Mouse (Mus musculus) thymus, adult 18-20 months (tissue): ENCODE data around the gene Lrrc31.
"Not testable (repeated sequence)": the region's sequence is repeated elsewhere in the genome, so short reads cannot be mapped to it uniquely, and the experiment has no call there.

Source experiments
- DNase-seq, 2 experiments: peaks; one replicate each; pipeline ENCODE4 v3.0.0; 2022; ENCODE audit warnings: mixed read lengths in 2 of 2

Lrrc31 gene

DNA sequence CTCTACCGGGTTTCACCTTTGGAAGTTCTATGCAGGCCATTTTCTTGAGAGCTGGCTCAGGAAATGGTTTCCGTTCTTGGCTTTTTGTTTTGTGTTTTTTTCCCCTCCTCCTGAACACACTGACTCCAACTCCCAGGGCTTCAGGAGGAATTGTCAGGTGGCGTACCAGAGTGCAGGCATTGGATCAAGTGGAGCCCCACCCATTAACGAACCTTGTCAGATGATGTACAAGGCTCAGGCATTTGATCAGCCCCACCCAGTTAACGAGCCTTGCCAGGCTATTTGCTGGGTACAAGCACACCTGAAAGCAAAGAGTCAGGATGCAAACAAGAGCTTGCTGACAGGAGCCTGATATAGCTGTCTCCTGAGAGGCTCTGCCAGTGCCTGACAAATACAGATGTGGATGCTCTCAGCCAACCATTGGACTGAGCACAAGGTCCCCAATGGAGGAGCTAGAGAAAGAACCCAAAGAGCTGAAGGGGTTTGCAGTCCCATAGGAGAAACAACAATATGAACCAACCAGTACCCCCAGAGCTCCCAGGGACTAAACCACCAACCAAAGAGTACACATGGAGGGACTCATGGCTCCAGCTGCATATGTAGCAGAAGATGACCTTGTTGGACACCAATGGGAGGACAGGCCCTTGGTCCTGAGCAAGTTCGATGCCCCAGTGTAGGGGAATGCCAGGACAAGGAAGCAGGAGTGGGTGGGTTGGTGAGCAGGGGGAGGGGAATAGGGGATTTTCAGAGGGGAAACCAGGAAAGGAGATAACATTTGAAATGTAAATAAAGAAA is at the start of gene Lrrc31:
TSS of gene Lrrc31 (minus strand) at position 133 of the 795 bp plus-strand sequence.
- DNase-seq, result not testable (repeated sequence)

DNA sequence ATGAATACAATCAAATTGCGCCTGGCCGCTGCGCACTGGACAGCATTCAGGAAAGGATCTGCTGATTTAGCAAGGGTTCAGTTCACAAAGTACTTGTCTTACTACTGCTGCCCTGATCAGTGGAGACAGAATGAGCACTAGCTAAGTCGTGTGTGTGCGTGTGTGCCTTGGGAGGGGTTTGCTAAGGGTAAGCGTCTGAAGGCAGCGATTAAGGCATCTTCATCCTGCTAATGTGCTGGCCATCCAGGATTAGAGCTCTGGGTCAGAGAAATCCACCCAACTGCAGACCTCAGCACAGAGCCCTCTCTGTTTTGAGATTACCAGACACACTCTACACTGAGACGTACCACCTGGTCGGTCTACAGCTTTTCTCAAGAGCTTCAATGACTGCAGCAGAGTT is 48.7 kb upstream of the Lrrc31 start:
- DNase-seq, result no peak

DNA sequence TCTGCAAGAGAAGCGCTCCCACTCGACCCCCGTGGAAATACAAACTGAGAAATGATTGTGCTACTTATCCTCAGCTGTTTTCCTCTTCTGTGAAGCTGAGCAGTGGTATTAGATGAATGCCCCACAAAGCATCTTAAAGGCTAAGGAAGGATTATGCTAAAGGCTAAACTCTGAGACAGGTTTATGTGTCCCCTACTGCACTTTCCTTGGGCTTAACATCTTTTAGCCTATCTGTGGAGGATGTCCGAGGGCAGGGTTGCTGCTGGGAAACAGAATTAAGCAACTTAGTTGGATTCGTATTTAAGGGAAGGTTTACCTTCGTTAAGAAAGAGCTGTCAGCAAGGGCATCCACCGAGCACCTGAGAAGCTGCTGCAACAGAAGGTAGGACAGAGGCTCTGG is 46.4 kb upstream of the Lrrc31 start, which contains the start of gene Samd7:
TSS of gene Samd7 (plus strand) at position 288 of the 400 bp plus-strand sequence.
- DNase-seq, result no peak

DNA sequence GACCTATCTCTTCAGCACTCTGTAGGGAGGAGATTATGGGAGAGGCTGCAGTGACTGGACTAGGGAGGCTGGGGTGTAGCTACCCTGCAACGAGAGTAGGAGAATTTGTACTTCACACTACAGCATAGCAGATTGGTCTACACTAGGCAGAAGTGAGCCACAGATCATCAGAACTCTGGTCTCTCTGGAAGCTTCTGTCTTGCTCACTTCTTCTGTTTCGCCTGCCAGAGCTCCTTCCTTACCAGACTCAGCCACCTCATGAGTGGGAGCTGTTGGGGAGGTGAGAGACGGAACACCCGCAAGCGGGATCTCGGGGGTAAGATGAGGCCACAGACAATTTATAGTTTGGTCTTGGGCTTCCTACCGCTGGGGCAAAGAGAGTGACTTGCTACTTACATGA is 43.2 kb upstream of the Lrrc31 start:
- DNase-seq, result no peak

DNA sequence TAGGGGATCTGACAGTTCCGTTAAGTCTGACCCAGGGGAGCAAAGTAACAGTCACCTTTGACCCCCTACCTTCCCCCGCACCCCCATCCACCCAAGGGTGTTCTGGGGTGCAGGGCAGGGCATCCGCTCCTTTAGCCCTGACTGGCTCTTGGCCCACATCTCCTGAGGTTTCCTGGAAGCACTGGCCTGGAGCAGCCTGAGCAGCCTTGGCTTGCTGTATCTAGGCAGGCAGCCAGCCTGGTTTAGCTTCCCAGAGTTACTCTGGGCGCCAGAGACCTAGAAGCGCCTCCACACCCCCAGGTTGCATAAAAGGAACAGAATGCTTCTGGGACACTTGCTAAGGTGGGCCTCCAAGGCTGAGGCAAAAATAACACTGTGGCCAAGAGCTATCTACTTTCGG is 41.7 kb upstream of the Lrrc31 start:
- DNase-seq, result no peak

DNA sequence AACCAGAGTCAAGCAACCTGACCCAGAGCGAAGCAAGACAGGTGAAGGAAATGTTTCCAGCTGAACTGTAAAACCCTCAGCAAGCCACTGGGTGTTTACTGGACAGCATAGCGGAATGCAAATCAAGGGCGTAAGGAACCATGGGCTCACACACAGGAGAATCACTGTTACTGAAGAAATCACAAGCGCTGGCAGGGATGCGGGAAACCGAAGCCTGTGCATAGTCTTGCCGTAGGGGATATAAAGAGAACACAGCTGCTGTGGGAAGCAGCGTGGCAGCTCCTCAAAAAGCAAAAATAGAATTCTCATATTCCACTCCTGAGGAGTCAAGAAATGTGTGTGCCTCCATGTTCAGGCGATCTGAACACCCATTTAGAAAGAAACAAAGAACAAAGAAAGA is 37.2 kb upstream of the Lrrc31 start:
- DNase-seq, result no peak

DNA sequence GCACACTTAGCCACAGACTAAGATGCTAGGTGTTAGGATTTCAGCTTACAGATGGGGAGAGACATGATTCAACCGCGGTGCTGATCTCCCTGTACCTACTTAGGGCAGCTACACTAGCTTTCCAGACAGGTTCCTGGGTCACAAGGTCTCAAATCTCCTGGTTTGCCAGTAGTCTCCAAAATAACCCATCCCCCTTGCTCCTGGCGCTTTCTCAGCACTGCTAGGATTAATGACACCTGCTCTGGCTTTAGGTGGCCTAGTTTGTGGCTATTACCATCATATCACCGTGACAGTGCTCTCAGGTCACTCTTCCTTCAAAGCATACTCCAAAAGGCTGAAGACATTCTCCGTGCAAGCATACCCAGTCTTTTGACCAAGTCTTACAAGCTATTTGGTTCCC is 29.4 kb upstream of the Lrrc31 start:
- DNase-seq, result no peak

DNA sequence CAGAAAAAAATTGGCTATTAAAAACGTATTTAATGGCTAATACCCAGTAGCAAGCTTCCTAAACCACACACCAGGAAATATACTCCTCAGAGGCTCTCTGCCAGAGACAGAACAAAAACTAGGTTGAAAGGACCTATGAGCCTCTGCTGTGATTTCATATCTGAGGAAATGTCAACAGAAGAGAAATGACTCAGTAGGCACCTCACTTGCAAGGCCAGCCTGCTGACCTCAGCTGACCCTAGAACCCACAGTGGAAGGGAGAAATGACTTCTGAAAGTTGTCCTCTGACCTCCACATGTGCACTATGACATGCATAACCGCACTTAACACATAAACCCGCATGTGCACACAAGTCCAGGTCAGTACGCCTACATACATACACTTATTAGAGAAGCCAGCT is 27.6 kb upstream of the Lrrc31 start:
- DNase-seq, result no peak

DNA sequence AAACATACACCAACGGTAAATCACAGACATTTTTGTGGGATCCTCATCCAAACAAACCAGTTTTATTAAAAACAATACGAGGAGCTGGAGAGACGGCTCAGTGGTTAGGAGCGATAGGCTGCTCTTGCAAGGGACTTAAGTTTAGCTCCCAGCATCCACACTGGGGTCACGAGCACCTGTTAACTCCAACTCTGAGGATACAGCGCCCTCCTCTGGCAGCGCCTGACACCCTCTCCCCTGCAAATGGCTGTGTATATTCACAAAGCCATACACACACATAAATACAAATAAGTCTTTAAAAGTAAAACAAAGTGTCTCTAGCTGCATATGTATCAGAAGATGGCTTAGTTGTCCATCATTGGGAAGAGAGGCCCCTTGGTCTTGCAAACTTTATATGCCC is 25.9 kb upstream of the Lrrc31 start:
- DNase-seq, result no peak

DNA sequence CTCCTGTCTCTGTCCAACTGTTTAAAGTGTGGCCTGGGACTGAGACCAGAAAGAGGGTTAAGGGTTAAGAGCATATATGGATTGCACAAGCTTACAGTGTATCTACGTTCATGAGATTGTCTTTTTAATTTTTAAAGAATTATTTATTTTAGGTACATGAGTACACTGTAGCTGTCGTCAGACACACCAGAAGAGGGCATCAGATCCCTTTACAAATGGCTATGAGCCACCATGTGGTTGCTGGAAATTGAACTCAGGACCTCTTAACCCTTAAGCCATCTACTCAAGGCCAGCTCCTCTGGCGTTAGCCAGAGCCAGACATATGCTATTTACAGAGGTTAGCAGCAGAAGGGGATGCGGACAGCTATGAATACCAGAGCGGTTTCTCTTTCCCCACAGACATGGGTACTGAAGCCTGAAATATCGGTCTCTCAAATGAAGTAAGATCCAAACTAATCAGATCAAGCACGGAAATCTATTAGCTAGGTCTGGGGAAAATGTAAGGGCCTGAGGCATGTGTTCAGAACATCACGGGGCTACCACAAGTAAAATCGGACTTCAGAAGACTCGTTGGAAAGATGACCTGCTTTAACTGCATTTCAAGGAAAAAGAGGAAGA is 25.3 kb upstream of the Lrrc31 start:
- DNase-seq, result no peak

DNA sequence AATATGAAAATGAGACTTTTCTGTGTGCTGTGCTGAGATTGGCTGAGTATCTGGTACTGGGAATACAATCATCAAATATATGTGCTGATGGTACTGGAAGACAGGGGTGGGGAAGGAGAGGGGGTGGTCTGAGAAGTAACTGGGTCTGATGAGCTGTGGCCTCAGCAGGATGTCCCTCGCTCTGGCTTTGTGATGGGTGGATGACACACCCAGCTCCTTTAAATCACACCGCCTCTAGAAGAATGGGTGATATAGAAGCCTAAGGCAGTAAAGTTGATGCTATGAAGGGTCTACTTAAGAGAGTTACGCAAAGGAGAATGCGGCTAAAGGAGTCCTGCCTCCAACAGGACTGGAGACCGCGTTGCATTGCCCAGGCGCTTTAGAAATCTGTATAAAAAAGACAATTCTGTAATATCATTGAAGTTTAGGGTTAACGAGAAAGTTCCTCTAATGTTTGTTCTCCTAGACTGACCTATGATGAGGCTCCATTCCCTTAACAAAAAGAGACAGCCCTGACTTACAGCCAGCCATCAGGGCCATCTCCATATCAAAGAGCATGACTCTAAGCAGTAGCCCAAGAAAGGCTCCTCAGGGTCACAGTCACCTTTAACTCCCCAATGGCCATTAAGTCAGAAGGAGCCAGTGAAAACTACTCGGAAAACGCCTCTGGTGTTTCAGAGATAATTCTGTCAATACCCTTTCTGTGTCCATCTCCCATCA is 24.6 kb upstream of the Lrrc31 start:
- DNase-seq, result no peak

DNA sequence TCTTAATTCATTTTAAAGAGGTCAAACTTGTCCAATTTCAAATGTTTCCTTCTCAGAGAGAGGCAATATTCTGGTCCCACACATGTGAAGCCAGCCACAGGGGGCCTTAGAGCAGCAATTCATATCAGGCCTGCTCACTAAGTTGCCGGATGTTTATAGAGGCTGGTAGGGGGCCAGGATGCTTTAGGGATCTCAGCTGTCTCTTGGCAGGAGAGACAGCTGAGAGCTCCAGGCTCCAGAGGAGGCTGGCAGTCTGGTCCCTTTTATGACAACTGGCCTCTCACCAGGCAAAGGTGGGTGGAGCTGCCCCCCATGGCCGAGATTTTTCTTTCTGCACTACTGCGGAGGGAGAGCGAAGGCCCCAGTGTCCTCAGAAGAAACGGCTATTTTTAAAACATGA is 23.5 kb upstream of the Lrrc31 start:
- no peak for DNase-seq

DNA sequence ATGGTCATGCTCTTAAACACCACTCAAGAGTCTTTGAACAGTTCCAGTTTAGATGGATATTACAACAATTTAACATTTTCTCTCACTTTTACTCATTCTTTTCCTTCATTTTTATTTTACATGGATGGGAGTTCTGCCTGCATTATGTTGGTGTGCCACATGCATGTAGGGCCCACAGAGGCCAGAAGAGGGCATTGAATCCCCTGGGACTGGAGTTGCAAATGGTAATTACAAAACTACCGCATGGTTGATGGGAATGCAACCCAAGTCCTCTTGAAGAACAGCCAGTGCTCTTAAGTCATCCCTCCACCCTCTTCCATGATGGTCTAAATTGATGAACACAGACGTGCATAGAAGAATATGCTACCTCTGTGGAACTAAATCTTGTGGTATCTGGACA is 22.8 kb upstream of the Lrrc31 start:
- no peak for DNase-seq

DNA sequence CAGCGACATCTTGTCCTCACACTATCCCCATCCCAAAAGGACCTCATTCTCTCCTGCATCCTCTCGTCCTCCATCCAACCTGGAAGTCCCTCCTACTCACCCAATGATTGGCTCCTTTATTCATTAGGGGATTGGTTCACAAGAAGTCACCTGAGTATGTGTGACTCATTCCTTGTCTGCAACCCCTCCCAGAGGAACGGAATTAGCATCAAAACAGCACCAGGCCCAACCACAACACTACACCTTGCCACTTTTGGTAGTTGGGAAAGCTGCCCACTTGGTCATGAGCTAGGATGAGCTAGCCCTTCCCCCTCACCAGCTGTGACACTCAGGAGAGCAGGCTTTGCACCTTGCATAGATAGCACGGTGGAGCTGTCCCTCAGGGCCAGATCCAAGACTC is 22.4 kb upstream of the Lrrc31 start:
- no peak for DNase-seq

DNA sequence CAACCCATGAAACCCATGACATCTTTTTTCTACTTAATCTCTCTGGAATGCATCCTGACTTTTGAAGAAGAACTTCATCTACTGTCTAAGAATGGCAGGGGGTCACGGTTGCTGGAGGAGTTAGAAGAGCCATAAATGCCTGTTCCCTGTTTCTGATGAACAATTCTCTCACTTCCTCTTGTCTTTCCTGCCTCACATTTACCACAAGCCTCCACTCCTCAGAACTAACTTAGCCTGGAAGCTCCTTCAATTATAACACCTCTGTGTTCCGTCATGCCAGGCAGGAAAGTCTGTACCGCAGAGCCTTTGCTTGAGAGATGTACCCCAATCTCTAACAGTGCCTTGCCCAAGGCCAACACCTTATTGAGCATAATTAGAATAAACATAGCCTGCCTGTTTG is 19.0 kb upstream of the Lrrc31 start:
- no peak for DNase-seq

DNA sequence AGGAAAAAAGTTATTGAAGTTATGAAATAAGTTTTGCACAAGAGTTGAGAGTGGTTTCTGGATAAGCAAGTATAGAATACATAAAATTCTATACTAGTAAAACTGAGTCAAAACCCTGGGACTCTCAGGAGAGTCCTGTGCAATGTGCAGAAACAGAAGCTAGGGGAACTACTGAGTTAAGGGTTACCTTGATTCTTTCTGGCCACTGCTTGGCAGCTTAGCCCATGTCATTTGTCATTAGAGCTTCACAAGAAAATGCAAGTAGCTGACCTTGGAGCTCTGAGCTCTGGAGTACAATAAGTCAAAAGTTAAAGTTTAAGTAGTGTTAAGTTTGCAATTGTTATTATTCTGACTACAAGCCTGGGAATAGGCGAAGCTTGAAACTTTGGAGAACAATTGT is 13.7 kb upstream of the Lrrc31 start:
- DNase-seq, result no peak

DNA sequence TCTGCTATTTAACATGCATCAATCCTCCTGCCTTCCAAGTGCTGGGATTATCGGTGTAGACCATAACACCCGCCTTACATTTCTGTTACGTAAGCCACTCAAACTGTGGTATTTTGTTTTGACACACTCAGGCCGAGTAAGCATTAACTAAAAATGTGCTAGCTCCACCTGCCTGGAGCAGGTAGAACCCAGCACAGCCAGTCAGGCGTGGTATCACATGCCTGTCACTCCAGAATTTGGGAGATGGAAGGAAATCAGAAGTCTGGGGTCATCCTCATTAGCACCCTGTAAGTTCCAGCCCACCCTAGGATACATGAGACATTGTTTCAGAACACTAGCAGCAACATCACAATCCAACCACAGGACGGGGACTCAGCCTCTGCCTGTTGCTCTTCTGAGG is 10.5 kb upstream of the Lrrc31 start:
- no peak for DNase-seq

DNA sequence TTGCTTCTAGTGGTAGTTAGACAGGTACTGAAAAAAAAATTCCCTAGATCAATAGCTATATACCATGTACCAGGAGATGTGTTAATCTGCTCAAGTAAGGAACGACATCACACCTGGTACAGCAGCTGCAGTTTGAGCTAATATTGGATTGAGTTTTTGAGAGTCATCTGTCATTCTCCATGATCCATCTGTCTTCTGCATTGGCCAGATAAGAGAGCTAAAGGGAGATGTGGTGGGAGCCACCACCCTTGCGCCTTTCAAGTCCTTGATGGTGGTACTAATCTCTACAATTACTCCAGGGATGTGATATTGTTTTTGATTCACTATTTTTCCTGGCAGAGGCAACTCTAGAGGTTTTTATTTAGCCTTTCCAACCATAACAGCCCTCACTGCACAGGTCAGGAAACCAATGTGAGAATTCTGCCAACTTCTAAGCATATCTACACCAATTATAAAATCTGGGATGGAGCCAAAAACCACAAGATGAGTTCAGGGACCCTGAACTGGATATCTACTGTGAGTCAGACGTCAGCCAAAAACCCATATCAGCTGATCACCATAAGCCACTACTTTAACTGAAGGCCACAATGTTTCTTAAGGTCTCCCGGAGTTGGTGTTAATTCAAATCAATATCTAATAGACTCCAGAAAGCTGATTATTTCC is 7.1 kb upstream of the Lrrc31 start:
- no peak for DNase-seq

DNA sequence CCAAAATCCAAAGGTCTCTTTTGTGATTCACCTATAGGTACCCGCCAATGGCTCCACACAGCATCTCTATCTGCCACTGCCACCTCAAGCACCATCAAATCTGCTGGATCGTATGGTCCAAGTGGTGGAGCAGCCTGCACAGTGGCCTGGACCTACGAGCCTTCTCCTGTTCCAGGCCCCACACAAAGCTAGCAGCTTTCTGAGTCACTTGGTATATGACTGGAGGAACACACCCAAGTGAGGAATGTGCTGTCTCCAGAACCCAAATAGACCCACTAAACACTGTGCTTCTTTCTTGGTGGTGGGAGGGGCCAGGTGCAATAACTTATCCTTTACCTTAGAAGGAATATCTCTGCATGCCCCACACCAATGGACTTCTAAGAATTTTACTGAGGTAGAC is 6.3 kb upstream of the Lrrc31 start:
- no peak for DNase-seq

DNA sequence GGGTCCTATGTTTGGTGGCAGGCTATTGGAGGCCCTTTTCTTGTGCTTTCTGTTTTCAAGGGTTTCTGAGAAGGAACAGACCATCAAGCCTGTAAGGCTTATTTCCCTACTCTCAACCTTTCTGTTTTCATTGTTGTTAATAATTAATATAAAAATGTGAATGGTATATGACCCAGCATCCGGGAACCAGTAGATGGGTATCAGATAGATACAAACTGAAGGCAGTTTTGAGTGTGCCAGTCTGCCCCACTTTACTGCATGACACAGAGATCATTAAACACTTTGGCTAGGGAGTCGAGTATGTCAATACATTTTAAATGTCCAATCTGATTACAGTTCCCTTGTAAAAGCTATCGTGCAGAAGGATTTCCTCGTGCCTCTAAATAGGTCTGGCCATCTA is 1.8 kb downstream of the Lrrc31 start:
- no peak for DNase-seq

DNA sequence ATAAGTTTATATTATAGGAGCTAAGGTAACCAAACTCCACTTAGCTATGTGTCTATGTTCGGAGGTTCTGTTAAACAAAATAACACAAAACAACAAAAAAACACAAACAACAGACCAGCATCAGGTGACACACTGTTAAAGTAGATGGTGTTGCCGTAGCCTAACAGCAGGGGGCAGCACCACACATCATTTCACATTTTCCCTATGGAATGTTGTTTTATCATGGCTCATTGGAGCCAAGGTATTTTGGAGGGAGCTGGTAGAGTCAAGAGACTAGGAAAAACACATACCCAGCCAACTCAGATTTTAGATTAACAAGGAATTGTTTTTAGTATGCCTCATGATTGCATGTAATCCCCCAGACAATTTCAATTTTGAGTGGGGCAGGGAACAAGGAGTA is 3.3 kb downstream of the Lrrc31 start:
- no peak for DNase-seq

DNA sequence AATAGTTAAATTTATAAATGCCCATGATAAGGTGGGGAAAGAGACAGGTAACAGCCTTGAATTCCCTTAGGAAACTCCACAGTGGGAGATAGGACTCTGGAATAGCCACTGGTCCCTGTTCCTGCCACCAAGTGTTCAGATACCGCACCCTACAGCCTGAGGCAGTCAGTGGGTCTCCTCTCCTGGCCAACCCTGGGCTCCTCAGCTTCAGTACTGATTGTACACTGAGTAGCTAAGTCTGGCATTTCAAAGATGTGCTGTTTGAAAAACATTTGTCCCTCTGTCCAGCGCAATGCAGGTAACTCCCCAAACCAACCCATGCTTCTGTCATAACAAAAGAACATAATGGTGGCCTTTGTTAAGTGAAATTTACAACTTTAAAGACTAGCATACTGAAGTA is 4.0 kb downstream of the Lrrc31 start:
- no peak for DNase-seq

DNA sequence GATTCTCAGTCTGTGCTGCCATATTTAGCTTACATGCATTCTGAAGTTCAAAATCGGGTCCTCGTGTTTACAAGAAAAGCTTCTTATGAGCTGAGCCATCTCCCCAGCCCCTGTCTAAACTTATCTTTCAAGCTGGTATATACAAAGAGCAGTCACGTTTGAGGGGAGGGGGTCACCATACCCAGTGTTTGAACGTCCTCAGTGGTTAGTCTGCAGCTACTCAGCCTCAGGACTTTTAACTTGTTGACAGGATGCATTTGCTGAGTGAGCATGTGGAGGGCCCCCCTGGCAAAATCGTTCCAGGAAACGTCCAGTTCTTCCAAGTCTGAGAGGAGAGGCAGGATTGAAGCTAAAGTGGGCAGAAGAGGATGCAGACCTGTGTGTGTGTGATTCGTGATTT is 8.7 kb downstream of the Lrrc31 start:
- DNase-seq, result no peak

DNA sequence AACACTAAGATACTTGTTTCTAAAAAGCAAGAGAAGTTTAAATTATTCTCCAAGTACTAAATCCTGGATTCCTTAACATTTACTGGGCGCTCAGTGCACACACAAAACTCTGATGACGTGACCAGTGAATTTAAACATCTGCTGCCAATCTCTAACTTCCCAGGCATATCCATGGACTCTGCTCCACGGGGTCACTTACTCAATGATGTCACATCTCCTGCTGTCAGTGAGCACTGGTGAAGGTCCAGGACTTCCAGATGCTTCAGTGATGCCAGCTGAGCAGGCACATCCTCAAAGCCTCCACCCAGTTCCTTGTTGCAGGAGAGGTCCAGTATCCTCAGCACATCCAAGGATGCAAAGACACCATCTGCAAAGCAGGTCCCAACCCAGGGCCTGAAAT is 12.4 kb downstream of the Lrrc31 start:
- DNase-seq, result no peak
